ENCODE assay signal across 8 mouse cellular contexts in genomic region chr2:174858835-174859215, GRCm38 (mm10).
DNase-seq lines count a peak whose midpoint lies in the region; ATAC-seq and TF ChIP-seq lines count a peak whose summit lies in the region.

No protein-coding gene starts in this region.

- WGBS in kidney, postnatal 0 days = 19% methylated on average over 2 of the region's 2 CpGs
- WGBS in forebrain, embryonic 10.5 days = 3% methylated on average over 2 of the region's 2 CpGs
- 0% methylated on average over 2 of the region's 2 CpGs for WGBS in limb, embryonic 11.5 days
- WGBS in neural tube, embryonic 15.5 days = 3% methylated on average over 2 of the region's 2 CpGs

- DNase-seq in kidney, postnatal 0 days (ENCODE audit: low spot score) = peak; percentile 57
- DNase-seq in kidney, adult 18-20 months = no peak
- DNase-seq in forebrain, embryonic 10.5 days (ENCODE audit: extremely low spot score, low spot score) = peak; percentile 73
- peak; percentile 85 for DNase-seq in limb, embryonic 11.5 days (ENCODE audit: low spot score)
- no peak for DNase-seq in thymus, postnatal 4 days
- no peak for DNase-seq in spleen, adult 12 weeks (ENCODE audit: low spot score)
- no peak for DNase-seq in frontal cortex, postnatal 25 days (ENCODE audit: low spot score in 2 of 2)

- ATAC-seq in kidney, postnatal 0 days (replicated peaks; ENCODE audit: low FRiP score, low read depth) = no peak; the same call in 1 of the 2 replicates
- peak; percentile 91 for ATAC-seq in limb, embryonic 11.5 days (ENCODE audit: insufficient number of reproducible peaks, low FRiP score, low TSS enrichment, low read depth)
- ATAC-seq in neural tube, embryonic 15.5 days (ENCODE audit: low FRiP score) = peak; percentile 49; the same call in 1 of the 2 replicates

- no peak overlapping the region for H3K4me3 ChIP-seq in kidney, postnatal 0 days (replicated peaks; ENCODE audit: low read depth, low read length)
- H3K4me3 ChIP-seq in forebrain, embryonic 10.5 days = peak overlapping the region; percentile 10; the same call in 1 of the 2 replicates
- no peak overlapping the region for H3K4me3 ChIP-seq in limb, embryonic 11.5 days (ENCODE audit: low read depth, low read length)
- no peak overlapping the region for H3K4me3 ChIP-seq in neural tube, embryonic 15.5 days (replicated peaks)

- no peak for TF ChIP-seq CTCF in kidney, postnatal 0 days (IDR thresholded peaks at IDR 0.05; ENCODE audit: low read depth)

- 0 out of 2 replicates have a peak, but pooled peaks cover 6% of the 10 kb centered on the region for H3K4me1 ChIP-seq in kidney, postnatal 0 days (replicated peaks; ENCODE audit: insufficient read depth, low read length)
- H3K4me1 ChIP-seq in forebrain, embryonic 10.5 days = peaks cover 27% of the 10 kb centered on the region
- H3K4me1 ChIP-seq in limb, embryonic 11.5 days (ENCODE audit: control insufficient read depth, insufficient read depth, low read length) = peaks cover 13% of the 10 kb centered on the region
- peaks cover 19% of the 10 kb centered on the region for H3K4me1 ChIP-seq in neural tube, embryonic 15.5 days

- peak overlapping the region; percentile 72 for H3K27ac ChIP-seq in kidney, postnatal 0 days
- H3K27ac ChIP-seq in forebrain, embryonic 10.5 days = peak overlapping the region; percentile 88
- H3K27ac ChIP-seq in limb, embryonic 11.5 days (replicated peaks; ENCODE audit: low read depth, low read length) = peak overlapping the region; percentile 99
- H3K27ac ChIP-seq in neural tube, embryonic 15.5 days (replicated peaks) = peak overlapping the region; percentile 79

- no peak overlapping the region for H3K9ac ChIP-seq in kidney, postnatal 0 days (ENCODE audit: low read depth, low read length)
- peak overlapping the region; percentile 52 for H3K9ac ChIP-seq in limb, embryonic 11.5 days (ENCODE audit: low read length)
- H3K9ac ChIP-seq in neural tube, embryonic 15.5 days (replicated peaks) = 0 out of 2 replicates have a peak overlapping the region, but pooled peaks have one; percentile 37

- H3K4me2 ChIP-seq in kidney, postnatal 0 days (ENCODE audit: low read length) = peak overlapping the region; percentile 15; the same call in 1 of the 2 replicates
- H3K4me2 ChIP-seq in limb, embryonic 11.5 days (ENCODE audit: low read depth, severe bottlenecking) = peak overlapping the region; percentile 31
- peak overlapping the region; percentile 34 for H3K4me2 ChIP-seq in neural tube, embryonic 15.5 days

- no peaks in the 10 kb centered on the region for H3K27me3 ChIP-seq in kidney, postnatal 0 days (ENCODE audit: insufficient read depth, low read length)
- H3K27me3 ChIP-seq in forebrain, embryonic 10.5 days (ENCODE audit: poor library complexity, severe bottlenecking) = peaks cover 10% of the 10 kb centered on the region; the same call in 1 of the 2 replicates
- no peaks in the 10 kb centered on the region for H3K27me3 ChIP-seq in limb, embryonic 11.5 days (ENCODE audit: control insufficient read depth, insufficient read depth, low read length)
- H3K27me3 ChIP-seq in neural tube, embryonic 15.5 days (replicated peaks) = 0 out of 2 replicates have a peak, but pooled peaks cover 2% of the 10 kb centered on the region

- H3K9me3 ChIP-seq in kidney, postnatal 0 days (replicated peaks; ENCODE audit: low read length) = no peaks in the 10 kb centered on the region
- no peaks in the 10 kb centered on the region for H3K9me3 ChIP-seq in forebrain, embryonic 10.5 days
- no peaks in the 10 kb centered on the region for H3K9me3 ChIP-seq in limb, embryonic 11.5 days (ENCODE audit: control insufficient read depth, low read length)
- no peaks in the 10 kb centered on the region for H3K9me3 ChIP-seq in neural tube, embryonic 15.5 days (replicated peaks)

- H3K36me3 ChIP-seq in kidney, postnatal 0 days (ENCODE audit: insufficient read depth, low read length) = no peaks in the 10 kb centered on the region
- no peaks in the 10 kb centered on the region for H3K36me3 ChIP-seq in forebrain, embryonic 10.5 days (replicated peaks)
- H3K36me3 ChIP-seq in limb, embryonic 11.5 days (ENCODE audit: control insufficient read depth, insufficient read depth, low read length) = no peaks in the 10 kb centered on the region
- H3K36me3 ChIP-seq in neural tube, embryonic 15.5 days = no peaks in the 10 kb centered on the region

Comparison
In these comparisons a context has a peak if more than half of its experiments do, and no peak if none do; other contexts are left out.
1. DNase-seq: peak in kidney, postnatal 0 days (single experiment), forebrain, embryonic 10.5 days (single experiment) and limb, embryonic 11.5 days (single experiment); none in kidney, adult 18-20 months (single experiment), thymus, postnatal 4 days (single experiment), spleen, adult 12 weeks (single experiment) and frontal cortex, postnatal 25 days (0 of 2).
2. Peak in every context shown above with its lines, with median percentiles within 50 percentile points of each other: H3K27ac ChIP-seq and H3K4me2 ChIP-seq.